ENCODE assay signal across 18 mouse cellular contexts in genomic region chr7:46133858-46134257, GRCm38 (mm10). TPM values are rescaled to one million over a fixed set of nuclear protein-coding genes. Genes with fewer than 3 reads are reported as not detected.
DNase-seq lines count a peak whose midpoint lies in the region; ATAC-seq and TF ChIP-seq lines count a peak whose summit lies in the region.
"Had no signal": no experiment of that assay in that cellular context is flagged by ENCODE, and none has a peak within 500 bp of the region (broad histone marks: within the 10 kb centered on the region; RNA-seq: fewer than 3 reads in every experiment).

No protein-coding gene starts in this region.

- no peak for DNase-seq in lung, postnatal 0 days (ENCODE audit: low spot score)
- no peak for DNase-seq in lung, postnatal 36 days
- peak; percentile 54 to 67 for DNase-seq in heart, postnatal 10 days
- DNase-seq in layer of hippocampus, postnatal 14 days (ENCODE audit: low spot score in 2 of 2): no peak
- DNase-seq in gastrocnemius, adult 8-10 months (ENCODE audit: low spot score in 2 of 2): no peak
- DNase-seq: adrenal gland, postnatal 14 days; cerebellum, postnatal 14 days; gastrocnemius, postnatal 25 days had no signal

- H3K27me3 ChIP-seq in forebrain, embryonic 12.5 days: 0 out of 2 replicates have a peak, but pooled peaks cover 8% of the 10 kb centered on the region
- H3K27me3 ChIP-seq in forebrain, embryonic 15.5 days: no peaks in the 10 kb centered on the region
- H3K27me3 ChIP-seq in lung, postnatal 0 days (replicated peaks; ENCODE audit: insufficient read depth, low read length): no peaks in the 10 kb centered on the region
- H3K27me3 ChIP-seq in stomach, embryonic 16.5 days (ENCODE audit: control insufficient read depth, insufficient read depth, low read length): peaks cover 3% of the 10 kb centered on the region

- peak overlapping the region; percentile 10; the same call in 1 of the 2 replicates for H3K4me2 ChIP-seq in forebrain, embryonic 12.5 days
- H3K4me2 ChIP-seq in forebrain, embryonic 15.5 days (replicated peaks): no peak overlapping the region
- no peak overlapping the region for H3K4me2 ChIP-seq in lung, postnatal 0 days (replicated peaks; ENCODE audit: low read depth, low read length)
- no peak overlapping the region for H3K4me2 ChIP-seq in stomach, embryonic 16.5 days (ENCODE audit: low read depth, low read length)
- H3K4me2 ChIP-seq: embryonic facial prominence, embryonic 15.5 days; hindbrain, embryonic 15.5 days; liver, embryonic 12.5 days; neural tube, embryonic 13.5 days had no signal

- ATAC-seq in forebrain, embryonic 12.5 days (ENCODE audit: low FRiP score): no peak
- ATAC-seq in forebrain, embryonic 15.5 days (replicated peaks): no peak
- ATAC-seq in lung, postnatal 0 days: no peak
- ATAC-seq in stomach, embryonic 16.5 days (ENCODE audit: insufficient read depth, low FRiP score): peak; percentile 12; the same call in 1 of the 2 replicates
- ATAC-seq: forebrain, embryonic 16.5 days; liver, embryonic 12.5 days had no signal

- no peak for TF ChIP-seq EP300 in lung, postnatal 0 days (IDR thresholded peaks at IDR 0.05)

- no peak overlapping the region for H3K4me3 ChIP-seq in forebrain, embryonic 12.5 days (replicated peaks)
- H3K4me3 ChIP-seq in forebrain, embryonic 15.5 days: no peak overlapping the region
- no peak overlapping the region for H3K4me3 ChIP-seq in lung, postnatal 0 days (ENCODE audit: low read depth, low read length)
- no peak overlapping the region for H3K4me3 ChIP-seq in stomach, embryonic 16.5 days (replicated peaks; ENCODE audit: low read length)
- H3K4me3 ChIP-seq: embryonic facial prominence, embryonic 15.5 days; hindbrain, embryonic 15.5 days; layer of hippocampus, adult 2 months; liver, embryonic 12.5 days; neural tube, embryonic 13.5 days had no signal

- 27% methylated on average over 7 of the region's 7 CpGs for WGBS in forebrain, embryonic 12.5 days
- WGBS in forebrain, embryonic 15.5 days: 24% methylated on average over 7 of the region's 7 CpGs
- 13% methylated on average over 7 of the region's 7 CpGs for WGBS in lung, postnatal 0 days
- WGBS in stomach, embryonic 16.5 days: 23% methylated on average over 7 of the region's 7 CpGs

- no peak overlapping the region for H3K9ac ChIP-seq in forebrain, embryonic 12.5 days
- H3K9ac ChIP-seq in forebrain, embryonic 15.5 days (replicated peaks): no peak overlapping the region
- no peak overlapping the region for H3K9ac ChIP-seq in lung, postnatal 0 days (replicated peaks; ENCODE audit: low read depth)
- no peak overlapping the region for H3K9ac ChIP-seq in stomach, embryonic 16.5 days (ENCODE audit: low read length)
- H3K9ac ChIP-seq: embryonic facial prominence, embryonic 15.5 days; hindbrain, embryonic 15.5 days; liver, embryonic 12.5 days had no signal

- H3K9me3 ChIP-seq in forebrain, embryonic 12.5 days: no peaks in the 10 kb centered on the region
- no peaks in the 10 kb centered on the region for H3K9me3 ChIP-seq in forebrain, embryonic 15.5 days
- H3K9me3 ChIP-seq in lung, postnatal 0 days (ENCODE audit: low read length): no peaks in the 10 kb centered on the region
- H3K9me3 ChIP-seq in stomach, embryonic 16.5 days (replicated peaks; ENCODE audit: control insufficient read depth, low read length): no peaks in the 10 kb centered on the region
- H3K9me3 ChIP-seq: embryonic facial prominence, embryonic 15.5 days; G1E; hindbrain, embryonic 15.5 days; liver, embryonic 12.5 days; neural tube, embryonic 13.5 days had no signal

- H3K4me1 ChIP-seq in forebrain, embryonic 12.5 days: peaks cover 44% of the 10 kb centered on the region
- H3K4me1 ChIP-seq in forebrain, embryonic 15.5 days: peaks cover 32% of the 10 kb centered on the region
- no peaks in the 10 kb centered on the region for H3K4me1 ChIP-seq in lung, postnatal 0 days (ENCODE audit: insufficient read depth, low read depth, low read length)
- peaks cover 29% of the 10 kb centered on the region for H3K4me1 ChIP-seq in stomach, embryonic 16.5 days (ENCODE audit: control insufficient read depth, insufficient read depth, low read length)

- TF ChIP-seq CTCF in lung, postnatal 0 days (IDR thresholded peaks at IDR 0.05): 0 out of 2 replicates have a peak, but pooled peaks have one; percentile 8

- intact Hi-C loops in heart, postnatal 10 days (cut with DNase I): loop anchor here (2.0 kb wide), 1 partner anchor 37 kb away; no protein-coding TSS in a partner anchor

- H3K27ac ChIP-seq in forebrain, embryonic 12.5 days: no peak overlapping the region
- no peak overlapping the region for H3K27ac ChIP-seq in forebrain, embryonic 15.5 days (replicated peaks)
- H3K27ac ChIP-seq in lung, postnatal 0 days (ENCODE audit: low read length): no peak overlapping the region
- H3K27ac ChIP-seq in stomach, embryonic 16.5 days (ENCODE audit: low read length): no peak overlapping the region
- H3K27ac ChIP-seq: embryonic facial prominence, embryonic 15.5 days; hindbrain, embryonic 15.5 days; layer of hippocampus, adult 2 months; liver, embryonic 12.5 days; neural tube, embryonic 13.5 days had no signal

- no peaks in the 10 kb centered on the region for H3K36me3 ChIP-seq in forebrain, embryonic 12.5 days (replicated peaks)
- no peaks in the 10 kb centered on the region for H3K36me3 ChIP-seq in forebrain, embryonic 15.5 days
- H3K36me3 ChIP-seq in lung, postnatal 0 days (ENCODE audit: insufficient read depth, low read length): no peaks in the 10 kb centered on the region
- no peaks in the 10 kb centered on the region for H3K36me3 ChIP-seq in stomach, embryonic 16.5 days (ENCODE audit: control insufficient read depth, insufficient read depth, low read length)
- H3K36me3 ChIP-seq: embryonic facial prominence, embryonic 15.5 days; G1E; hindbrain, embryonic 15.5 days; liver, embryonic 12.5 days; neural tube, embryonic 13.5 days had no signal

RNA-seq across cellular contexts. Expression of gene Kcnj11, which starts 33.3 kb away (rescaled TPM):
- 0.46 and 0.81 TPM in 2 replicates for polyA plus RNA-seq in forebrain, embryonic 12.5 days (2016; fragmentation: Nextera tagmentation; extraction: Ambion mirVana)
- polyA plus RNA-seq in forebrain, embryonic 15.5 days (2015; fragmentation: Nextera tagmentation; extraction: Ambion mirVana): 4.8 and 5.2 TPM in 2 replicates
- polyA plus RNA-seq in lung, postnatal 0 days (2015; fragmentation: Nextera tagmentation; extraction: Ambion mirVana): 0.44 and 0.45 TPM in 2 replicates
- total RNA-seq in heart, postnatal 10 days (2021): 10 to 100 TPM; 77.5 to 85.1 TPM
- polyA plus RNA-seq in stomach, embryonic 16.5 days (2015; fragmentation: Nextera tagmentation; extraction: Ambion mirVana): 0.99 and 1.4 TPM in 2 replicates
- total RNA-seq in layer of hippocampus, postnatal 14 days (2021): 10 to 100 TPM; 19.4 to 21.3 TPM
- 100 to 1,000 TPM; 128 to 144 (median 135) TPM for total RNA-seq in gastrocnemius, adult 8-10 months (2022)
- total RNA-seq: G1E had no signal
- polyA plus RNA-seq: G1E; liver, embryonic 12.5 days had no signal

RNA-seq across cellular contexts. Expression of gene Abcc8, which starts 46.0 kb away (rescaled TPM):
- 1.4 and 2.5 TPM in 2 replicates for polyA plus RNA-seq in forebrain, embryonic 12.5 days (2016; fragmentation: Nextera tagmentation; extraction: Ambion mirVana)
- 30.1 and 31.8 TPM in 2 replicates for polyA plus RNA-seq in forebrain, embryonic 15.5 days (2015; fragmentation: Nextera tagmentation; extraction: Ambion mirVana)
- 0.92 and 1.1 TPM in 2 replicates for polyA plus RNA-seq in lung, postnatal 0 days (2015; fragmentation: Nextera tagmentation; extraction: Ambion mirVana)
- total RNA-seq in heart, postnatal 10 days (2021): 10 to 100 TPM; 64.1 to 72.6 TPM
- 10.2 and 10.6 TPM in 2 replicates for polyA plus RNA-seq in stomach, embryonic 16.5 days (2015; fragmentation: Nextera tagmentation; extraction: Ambion mirVana)
- total RNA-seq in layer of hippocampus, postnatal 14 days (2021): 10 to 100 TPM; 42.7 to 50.9 TPM
- total RNA-seq in gastrocnemius, adult 8-10 months (2022): 1 to 10 TPM; 3.0 to 6.3 (median 4.2) TPM
- polyA plus RNA-seq: G1E had no signal

Comparison
In these comparisons a context has a peak if more than half of its experiments do, and no peak if none do; other contexts are left out.
1. DNase-seq: peak in heart, postnatal 10 days (2 of 2); none in lung, postnatal 0 days (single experiment), lung, postnatal 36 days (single experiment), layer of hippocampus, postnatal 14 days (0 of 2) and gastrocnemius, adult 8-10 months (0 of 2).